ENCODE assay signal across 7 mouse cellular contexts in genomic region chr17:6476495-6476947, GRCm38 (mm10). TPM values are rescaled to one million over a fixed set of nuclear protein-coding genes. Genes with fewer than 3 reads are reported as not detected.
A peak's percentile ranks its signal among the peaks of the same experiment; 100 is the strongest.
DNase-seq lines count a peak whose midpoint lies in the region; ATAC-seq lines count a peak whose summit lies in the region.
"Not testable (repeated sequence)": the region's sequence is repeated elsewhere in the genome, so short reads cannot be mapped to it uniquely, and the experiment has no call there.

No protein-coding gene starts in this region.

- H3K4me1 ChIP-seq in hindbrain, embryonic 15.5 days (replicated peaks), result peaks cover 17% of the 10 kb centered on the region
- not testable (repeated sequence) for H3K4me1 ChIP-seq in limb, embryonic 11.5 days (ENCODE audit: control insufficient read depth, insufficient read depth, low read length); neural tube, embryonic 14.5 days (ENCODE audit: control insufficient read depth, insufficient read depth, low read length)

- peak overlapping the region; percentile 57 for H3K4me3 ChIP-seq in hindbrain, embryonic 15.5 days
- H3K4me3 ChIP-seq in limb, embryonic 11.5 days (ENCODE audit: low read depth, low read length), result peak overlapping the region; percentile 84
- H3K4me3 ChIP-seq in macrophage (ENCODE audit: inconsistent target), result peak overlapping the region; percentile 43
- peak overlapping the region; percentile 62 for H3K4me3 ChIP-seq in neural tube, embryonic 14.5 days (ENCODE audit: low read depth, low read length)

- peak; percentile 58 for ATAC-seq in activated CD4-positive, CD25-positive, alpha-beta regulatory T cell, adult 4 months
- peak; percentile 51 for ATAC-seq in frontal cortex, adult (ENCODE audit: low TSS enrichment)
- peak; percentile 73 for ATAC-seq in hindbrain, embryonic 15.5 days (ENCODE audit: low FRiP score, low read depth)
- peak; percentile 71 for ATAC-seq in limb, embryonic 11.5 days (ENCODE audit: insufficient number of reproducible peaks, low FRiP score, low TSS enrichment, low read depth)
- peak; percentile 79 for ATAC-seq in neural tube, embryonic 14.5 days (ENCODE audit: low read depth)

- not testable (repeated sequence) for H3K9me3 ChIP-seq in hindbrain, embryonic 15.5 days; limb, embryonic 11.5 days (ENCODE audit: control insufficient read depth, low read length); neural tube, embryonic 14.5 days (ENCODE audit: control insufficient read depth, low read length)

- not testable (repeated sequence) for H3K27me3 ChIP-seq in hindbrain, embryonic 15.5 days; limb, embryonic 11.5 days (ENCODE audit: control insufficient read depth, insufficient read depth, low read length); neural tube, embryonic 14.5 days (ENCODE audit: control insufficient read depth, insufficient read depth, low read length)

- peaks cover 36% of the 10 kb centered on the region; the same call in 1 of the 2 replicates for H3K79me2 ChIP-seq in macrophage (ENCODE audit: inconsistent target)

- WGBS in hindbrain, embryonic 15.5 days, result under 1% methylated on average over 45 of the region's 45 CpGs
- under 1% methylated on average over 45 of the region's 45 CpGs for WGBS in limb, embryonic 11.5 days
- under 1% methylated on average over 43 of the region's 45 CpGs for WGBS in macrophage (ENCODE audit: missing documents)
- under 1% methylated on average over 45 of the region's 45 CpGs for WGBS in neural tube, embryonic 14.5 days

- peak overlapping the region; percentile 74 for H3K27ac ChIP-seq in hindbrain, embryonic 15.5 days (replicated peaks)
- 0 out of 2 replicates have a peak overlapping the region, but pooled peaks have one; percentile 70 for H3K27ac ChIP-seq in limb, embryonic 11.5 days (replicated peaks; ENCODE audit: low read depth, low read length)
- not testable (repeated sequence) for H3K27ac ChIP-seq in macrophage
- peak overlapping the region; percentile 71 for H3K27ac ChIP-seq in neural tube, embryonic 14.5 days (ENCODE audit: low read depth, low read length)

- H3K4me2 ChIP-seq in hindbrain, embryonic 15.5 days, result peak overlapping the region; percentile 69
- peak overlapping the region; percentile 92 for H3K4me2 ChIP-seq in limb, embryonic 11.5 days (ENCODE audit: low read depth, severe bottlenecking)
- peak overlapping the region; percentile 88 for H3K4me2 ChIP-seq in neural tube, embryonic 14.5 days (ENCODE audit: low read depth, low read length)

- H3K9ac ChIP-seq in hindbrain, embryonic 15.5 days, result peak overlapping the region; percentile 57
- peak overlapping the region; percentile 78 for H3K9ac ChIP-seq in limb, embryonic 11.5 days (ENCODE audit: low read length)
- H3K9ac ChIP-seq in neural tube, embryonic 14.5 days (replicated peaks; ENCODE audit: low read depth, low read length), result peak overlapping the region; percentile 66

- not testable (repeated sequence) for H3K36me3 ChIP-seq in hindbrain, embryonic 15.5 days; limb, embryonic 11.5 days (ENCODE audit: control insufficient read depth, insufficient read depth, low read length); macrophage (ENCODE audit: inconsistent target); neural tube, embryonic 14.5 days (ENCODE audit: control insufficient read depth, insufficient read depth, low read length)

- peak; percentile 79 for DNase-seq in embryo, embryonic 11 days
- peak; percentile 84 for DNase-seq in limb, embryonic 11.5 days (ENCODE audit: low spot score)

RNA-seq across cellular contexts. Expression of gene Dynlt1b, which starts 46.6 kb away (rescaled TPM):
- 100 to 1,000 TPM; 170 to 195 TPM for polyA plus RNA-seq in activated CD4-positive, CD25-positive, alpha-beta regulatory T cell, adult 4 months (2017; shearing (Covaris generic))
- 1,039 and 1,079 TPM in 2 replicates for polyA plus RNA-seq in hindbrain, embryonic 15.5 days (2015; fragmentation: Nextera tagmentation; extraction: Ambion mirVana)
- polyA plus RNA-seq in limb, embryonic 11.5 days (2014; fragmentation: Nextera tagmentation; extraction: Ambion mirVana), result 502 TPM in 2 replicates
- 10 to 100 TPM in 17 of 26 experiments, 1 to 10 TPM in 9; 2.1 to 37.1 (median 16.6) TPM for total RNA-seq in macrophage (2018; cell fraction: chromatin; rRNA removed)
- 100 to 1,000 TPM in 25 of 26 experiments, 10 to 100 TPM in 1; 94.4 to 180 (median 147) TPM for total RNA-seq in macrophage (2018; cell fraction: cytosol; rRNA removed)
- total RNA-seq in macrophage (2018; cell fraction: nucleus; rRNA removed), result 10 to 100 TPM in 25 of 26 experiments, 1 to 10 TPM in 1; 6.0 to 69.7 (median 33.9) TPM
- polyA plus RNA-seq in macrophage (2018), result 139 to 155 TPM (median 140 TPM) in 3 replicates
- polyA plus RNA-seq in neural tube, embryonic 14.5 days (2014; fragmentation: Nextera tagmentation; extraction: Ambion mirVana), result 1,448 and 1,501 TPM in 2 replicates
